Mouse (Mus musculus) heart, postnatal 0 days (tissue): ENCODE data around the gene Nop56. TPM values are rescaled to one million over a fixed set of nuclear protein-coding genes. Genes with fewer than 3 reads are reported as not detected.

Experiments used
- ATAC-seq: fragments of 200-750 bp; cut with Nextera tagmentation; 2 replicates; pipeline ENCODE4 v1.8.0; 2017; ENCODE audit warnings: low read depth, moderate number of reproducible peaks, moderate library complexity; ENCODE audit not compliant: insufficient read depth
- DNase-seq: peaks from one replicate; pipeline ENCODE4 v3.0.0-alpha.2; 2016; ENCODE audit warnings: low spot score
- H3K27ac ChIP-seq: fragments of 300-500 bp; sonication (generic); 2 replicates; pipeline ENCODE4 v1.5.1; 2014; ENCODE audit warnings: low read depth, mild to moderate bottlenecking
- H3K27me3 ChIP-seq: fragments of 300-500 bp; sonication (generic); 2 replicates; pipeline ENCODE4 v1.6.1; 2014; ENCODE audit warnings: low read length, mixed read lengths; ENCODE audit not compliant: control insufficient read depth, insufficient read depth
- H3K36me3 ChIP-seq: fragments of 300-500 bp; sonication (generic); replicated peaks from 2 replicates; pipeline ENCODE4 v1.6.1; 2014; ENCODE audit warnings: low read length, mixed read lengths; ENCODE audit not compliant: control insufficient read depth, insufficient read depth
- H3K4me1 ChIP-seq: fragments of 300-500 bp; sonication (generic); 2 replicates; pipeline ENCODE4 v1.6.1; 2014; ENCODE audit warnings: antibody characterized with exemption; ENCODE audit not compliant: control insufficient read depth, insufficient read depth
- H3K4me2 ChIP-seq: fragments of 300-500 bp; sonication (generic); 2 replicates; pipeline ENCODE4 v1.6.1; 2014; ENCODE audit warnings: low read depth, mild to moderate bottlenecking, low read length, moderate library complexity
- H3K4me3 ChIP-seq: fragments of 300-500 bp; sonication (generic); 2 replicates; pipeline ENCODE4 v1.5.1; 2014; ENCODE audit warnings: low read depth, low read length
- H3K9ac ChIP-seq: fragments of 300-500 bp; sonication (generic); replicated peaks from 2 replicates; pipeline ENCODE4 v1.6.1; 2014; ENCODE audit warnings: low read depth, low read length, mixed read lengths
- H3K9me3 ChIP-seq: fragments of 300-500 bp; sonication (generic); replicated peaks from 2 replicates; pipeline ENCODE4 v1.6.1; 2016; ENCODE audit warnings: low read length; ENCODE audit not compliant: control insufficient read depth
- CTCF ChIP-seq: IDR thresholded peaks from 2 replicates; pipeline ENCODE4 v1.5.1; 2016; ENCODE audit warnings: antibody characterized with exemption, control low read depth, low read depth
- EP300 ChIP-seq: IDR thresholded peaks from 2 replicates; pipeline ENCODE4 v1.6.1; 2016; ENCODE audit warnings: antibody characterized with exemption, low read depth
- WGBS: fragments of 180-500 bp; shearing (Covaris S2); extraction: QIAGEN DNeasy Blood & Tissue Kit; methylation state at CpG from one replicate; pipeline ENCODE4 v1.1.7; 2014; 5-methylcytosine and 5-hydroxymethylcytosine counted together
- polyA plus RNA-seq: library from polyadenylated mRNA; unstranded; fragments of >200 nt; fragmentation: Nextera tagmentation; extraction: Ambion mirVana; gene quantifications from 2 replicates; pipeline ENCODE4 v1.2.1, GENCODE M21; 2015
- total RNA-seq: library from RNA; depleted of rRNA; stranded (reverse); fragments of >200 nt; gene quantifications from 2 replicates; pipeline ENCODE4 v1.2.3, GENCODE M21; 2014; ENCODE audit warnings: low replicate concordance

The Nop56 gene
- total and polyA plus RNA-seq, 2 experiments from 2014 or later, result 50.9 to 57.6 TPM

DNA sequence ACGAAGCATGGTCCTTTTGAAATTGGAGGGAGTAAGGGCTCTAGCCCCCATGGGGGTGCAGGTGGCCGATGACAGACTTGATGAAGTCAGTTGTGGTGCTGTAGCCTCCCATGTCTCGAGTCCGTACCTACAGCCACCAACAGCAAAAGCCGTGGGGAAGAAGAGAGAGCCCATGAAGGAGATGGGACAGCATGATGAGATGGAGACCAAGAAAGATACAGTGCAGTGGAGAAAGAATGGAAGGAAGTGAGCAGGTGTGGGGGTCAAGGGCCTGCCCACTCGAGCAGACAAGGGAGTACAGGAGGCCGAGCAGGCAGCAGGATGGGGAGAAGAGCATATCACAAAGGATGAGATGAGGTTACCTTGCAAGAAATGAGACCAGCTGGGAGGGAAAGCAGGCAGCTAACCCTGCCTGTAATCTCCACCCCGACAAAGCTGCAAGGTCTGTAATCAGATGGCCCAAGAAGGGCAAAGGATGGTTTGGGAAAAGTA is 5.4 kb downstream of the Nop56 start:
- no peak for DNase-seq
- WGBS, result 42% methylated on average over 8 of the region's 8 CpGs
- Histone ChIP-seq H3K9me3 (no peaks in the 10 kb centered on the region), H3K27ac (no peak overlapping the region), H3K4me3 (no peak overlapping the region), H3K27me3 (no peaks in the 10 kb centered on the region), H3K9ac (no peak overlapping the region), H3K4me1 (peaks cover 17% of the 10 kb centered on the region), H3K4me2 (no peak overlapping the region), H3K36me3 (peaks cover 59% of the 10 kb centered on the region)
- TF ChIP-seq CTCF (no peak), EP300 (no peak)
- ATAC-seq, result no peak

DNA sequence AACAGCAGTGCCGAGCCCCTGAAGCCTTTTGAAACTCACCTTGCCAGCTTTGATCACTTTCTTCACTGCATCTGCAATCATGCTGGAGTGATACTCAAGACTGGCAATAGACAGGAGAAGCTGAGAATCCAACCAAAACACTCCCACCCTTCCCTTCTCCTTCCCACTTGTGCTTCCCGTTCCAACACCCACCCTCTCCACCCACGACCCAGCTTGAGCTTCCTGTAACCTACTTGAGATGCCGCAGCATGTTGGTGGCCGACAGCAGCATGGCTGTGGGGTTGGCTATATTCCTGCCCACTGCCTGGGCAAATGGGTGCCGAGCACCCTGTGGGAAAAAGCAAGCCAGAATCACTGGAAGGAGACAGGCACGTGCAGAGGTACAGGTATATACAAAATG is 6.0 kb downstream of the Nop56 start:
- no peak for ATAC-seq
- Histone ChIP-seq H3K27me3 (no peaks in the 10 kb centered on the region), H3K36me3 (peaks cover 59% of the 10 kb centered on the region), H3K9me3 (no peaks in the 10 kb centered on the region), H3K4me1 (peaks cover 12% of the 10 kb centered on the region), H3K27ac (no peak overlapping the region), H3K9ac (no peak overlapping the region), H3K4me2 (no peak overlapping the region), H3K4me3 (no peak overlapping the region)
- TF ChIP-seq CTCF, result no peak
- TF ChIP-seq EP300, result no peak
- no peak for DNase-seq
- 57% methylated on average over 7 of the region's 7 CpGs for WGBS

DNA sequence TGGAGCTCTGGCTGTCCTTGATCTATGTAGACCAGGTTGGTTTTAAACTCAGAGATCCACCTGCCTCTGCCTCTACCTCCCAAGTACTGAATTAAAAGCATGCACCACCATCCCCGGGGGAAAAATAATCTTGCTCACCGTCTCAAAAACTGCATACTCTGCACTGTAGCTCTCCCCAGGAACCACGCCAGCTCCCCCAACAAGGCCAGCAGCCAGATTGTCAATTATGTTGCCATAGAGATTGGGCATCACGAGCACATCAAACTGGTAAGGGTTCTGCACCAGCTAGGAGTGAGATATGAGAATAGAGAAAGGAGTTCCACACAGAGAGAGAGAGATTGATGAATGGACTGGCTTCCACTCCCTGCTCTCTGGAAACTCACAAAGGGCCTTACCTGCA is 6.6 kb downstream of the Nop56 start:
- no peak for TF ChIP-seq EP300
- TF ChIP-seq CTCF, result no peak
- 63% methylated on average over 4 of the region's 4 CpGs for WGBS

DNA sequence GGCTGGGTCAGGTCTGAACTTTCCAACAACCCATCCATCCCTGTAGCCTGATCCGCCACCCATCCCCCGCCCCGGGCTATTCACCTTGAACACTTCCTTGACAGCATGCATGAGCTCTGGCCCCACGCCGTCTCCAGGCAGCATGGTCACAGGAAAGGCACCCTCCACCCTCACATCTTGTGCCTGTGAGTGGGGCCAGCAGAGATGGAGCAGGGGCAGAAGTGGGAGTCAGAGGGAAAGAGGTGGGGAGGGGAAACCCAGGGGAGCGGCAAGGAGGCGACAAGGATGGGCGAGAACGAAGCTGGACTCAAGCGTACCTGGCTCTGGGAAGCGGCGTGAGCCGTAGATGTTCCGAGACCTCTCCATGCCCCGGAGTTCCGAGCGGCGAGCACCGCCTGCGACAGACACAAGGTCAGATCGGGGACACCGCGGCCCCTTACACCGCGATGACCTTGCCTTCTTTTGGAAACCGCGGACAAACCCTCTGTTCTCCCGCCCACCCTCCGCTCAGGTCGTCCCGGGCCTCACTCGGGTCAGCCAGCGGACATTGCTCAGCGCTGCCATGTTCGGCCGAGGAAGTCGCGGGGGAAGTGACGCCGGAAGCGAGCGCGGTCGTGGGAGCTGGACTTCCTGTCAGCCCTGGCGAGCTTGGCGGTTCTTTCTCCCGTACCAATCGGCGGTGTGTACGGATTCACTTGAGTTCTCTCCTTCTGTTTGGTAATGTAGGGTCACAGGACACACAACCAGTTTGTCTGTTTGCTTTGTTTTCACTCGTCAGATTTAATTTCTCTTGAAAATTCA is 9.8 kb downstream of the Nop56 start, which contains the start of gene Idh3b:
TSS of gene Idh3b (minus strand) at position 694 of the 801 bp plus-strand sequence.
- ATAC-seq, result peak; percentile 93
- WGBS, result under 1% methylated on average over 51 of the region's 51 CpGs

More for the DNA sequence above, 6.6 kb downstream of the Nop56 start:
- Histone ChIP-seq H3K4me1 (peaks cover 8% of the 10 kb centered on the region), H3K36me3 (peaks cover 56% of the 10 kb centered on the region), H3K27ac (no peak overlapping the region), H3K9ac (no peak overlapping the region), H3K9me3 (no peaks in the 10 kb centered on the region), H3K4me3 (no peak overlapping the region), H3K27me3 (no peaks in the 10 kb centered on the region), H3K4me2 (no peak overlapping the region)
- no peak for DNase-seq
- no peak for ATAC-seq

GRCm38 (mm10) chr2:130289086-130289485 is 14.9 kb downstream of the Nop56 start:
- DNase-seq (no peak), ATAC-seq (no peak)
- WGBS, result 51% methylated on average over 4 of the region's 4 CpGs
- Histone ChIP-seq H3K4me2 (no peak overlapping the region), H3K4me1 (no peaks in the 10 kb centered on the region), H3K27me3 (peaks cover 7% of the 10 kb centered on the region), H3K36me3 (no peaks in the 10 kb centered on the region), H3K9me3 (no peaks in the 10 kb centered on the region), H3K27ac (no peak overlapping the region), H3K4me3 (no peak overlapping the region), H3K9ac (no peak overlapping the region)
- no peak for TF ChIP-seq EP300
- TF ChIP-seq CTCF, result no peak

More for the DNA sequence above, 9.8 kb downstream of the Nop56 start, which contains the start of gene Idh3b:
- Histone ChIP-seq H3K36me3 (peaks cover 27% of the 10 kb centered on the region), H3K9ac (peak within 1 kb of the TSS; percentile 82), H3K27ac (peak within 1 kb of the TSS; percentile 95), H3K4me2 (peak within 1 kb of the TSS; percentile 84), H3K27me3 (no peaks in the 10 kb centered on the region), H3K4me3 (peak within 1 kb of the TSS; percentile 87), H3K9me3 (no peaks in the 10 kb centered on the region), H3K4me1 (peaks cover 8% of the 10 kb centered on the region)
- DNase-seq, result peak; percentile 85
- TF ChIP-seq EP300 (no peak), CTCF (no peak)
